Mouse (Mus musculus) gastrocnemius, adult 8-10 months (tissue): Measurements from ENCODE around the gene Chd1l. TPM values are rescaled to one million over a fixed set of nuclear protein-coding genes. Genes with fewer than 3 reads are reported as not detected.

ENCODE experiments used
- DNase-seq, 2 experiments: peaks; one replicate each; pipeline ENCODE4 v3.0.0; 2022; ENCODE audit warnings: low spot score in 2 of 2
- total RNA-seq, 4 experiments: library from RNA; stranded (reverse); gene quantifications; 2 replicates each; pipeline ENCODE4 v1.2.4; 2022

Gene Chd1l
- total RNA-seq, 4 experiments from 2014 or later: 9.4 to 11.6 (median 11.1) TPM

DNA sequence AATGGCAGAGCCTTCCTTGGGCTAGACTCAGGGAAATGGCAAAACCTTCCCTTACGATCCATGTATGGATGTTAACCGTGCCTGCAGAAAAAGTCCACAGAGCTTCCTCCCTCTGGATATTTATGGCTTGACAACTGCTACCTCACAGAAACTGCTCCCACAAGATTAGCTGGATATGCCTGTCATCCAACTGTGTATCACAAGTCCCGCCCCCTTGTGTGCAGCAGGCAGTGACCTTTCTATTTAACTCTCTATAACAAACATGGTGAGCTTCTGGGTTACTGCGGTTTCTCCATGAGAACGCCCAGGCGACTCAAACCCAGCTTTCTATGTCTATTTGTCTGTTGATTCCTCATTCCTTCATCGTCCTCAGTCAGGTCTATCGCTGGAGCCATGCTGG is 7.9 kb upstream of the Chd1l start:
- DNase-seq: no peak

GRCm38 (mm10) chr3:97617091-97617825 is 7.3 kb upstream of the Chd1l start:
- no peak for DNase-seq

GRCm38 (mm10) chr3:97615933-97616332 is 5.9 kb upstream of the Chd1l start:
- no peak for DNase-seq

- no peak for DNase-seq
These were observed 5.2 kb upstream of the Chd1l start for GRCm38 (mm10) chr3:97615154-97615553.

DNA sequence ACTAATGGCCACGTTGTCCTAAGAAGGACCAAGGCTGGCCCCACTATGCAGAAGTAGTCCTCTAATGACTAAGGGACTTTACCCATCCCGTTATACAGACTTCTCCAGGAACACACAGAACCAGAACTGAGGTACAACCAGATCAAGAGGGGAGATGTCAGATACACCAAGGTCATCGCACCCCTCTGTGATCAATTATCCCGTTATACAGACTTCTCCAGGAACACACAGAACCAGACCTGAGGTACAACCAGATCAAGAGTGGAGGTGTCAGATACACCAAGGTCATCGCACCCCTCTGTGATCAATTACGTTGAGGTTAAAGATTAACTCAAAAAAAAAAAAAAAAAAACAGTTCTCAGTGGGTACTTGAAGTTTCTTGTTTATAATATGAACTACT is 1.0 kb upstream of the Chd1l start:
- no peak for DNase-seq

DNA sequence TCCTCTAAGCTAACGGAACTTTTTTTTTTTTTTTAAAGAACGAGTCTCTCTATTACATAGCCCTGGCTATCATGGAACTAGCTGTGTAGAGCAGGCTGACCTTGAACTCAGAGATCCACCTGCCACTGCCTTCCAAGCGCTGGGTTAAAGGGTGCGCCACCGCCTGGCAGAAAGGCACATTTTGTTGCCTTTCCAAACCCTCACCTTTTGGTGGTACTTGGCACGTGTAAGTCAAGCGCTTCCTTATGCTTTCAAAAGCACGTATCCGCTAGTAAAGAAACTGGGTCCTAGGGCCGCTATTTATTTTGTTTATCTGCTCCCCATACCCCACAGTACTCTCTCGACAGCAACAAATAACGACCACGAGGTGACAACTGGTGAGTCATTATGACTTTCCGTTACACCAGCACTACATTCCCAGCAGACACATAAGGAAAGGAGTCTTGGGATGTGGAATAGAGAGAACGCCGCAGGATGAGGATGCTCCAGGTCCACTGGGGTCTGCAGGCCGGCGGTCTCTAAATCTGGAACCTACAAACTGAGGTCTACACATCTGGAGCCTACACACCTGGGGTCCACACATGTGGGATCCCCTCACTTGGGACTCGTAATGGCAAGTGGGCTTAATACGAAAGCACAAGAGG is 680 bp downstream of the Chd1l start:
- DNase-seq: no peak

DNA sequence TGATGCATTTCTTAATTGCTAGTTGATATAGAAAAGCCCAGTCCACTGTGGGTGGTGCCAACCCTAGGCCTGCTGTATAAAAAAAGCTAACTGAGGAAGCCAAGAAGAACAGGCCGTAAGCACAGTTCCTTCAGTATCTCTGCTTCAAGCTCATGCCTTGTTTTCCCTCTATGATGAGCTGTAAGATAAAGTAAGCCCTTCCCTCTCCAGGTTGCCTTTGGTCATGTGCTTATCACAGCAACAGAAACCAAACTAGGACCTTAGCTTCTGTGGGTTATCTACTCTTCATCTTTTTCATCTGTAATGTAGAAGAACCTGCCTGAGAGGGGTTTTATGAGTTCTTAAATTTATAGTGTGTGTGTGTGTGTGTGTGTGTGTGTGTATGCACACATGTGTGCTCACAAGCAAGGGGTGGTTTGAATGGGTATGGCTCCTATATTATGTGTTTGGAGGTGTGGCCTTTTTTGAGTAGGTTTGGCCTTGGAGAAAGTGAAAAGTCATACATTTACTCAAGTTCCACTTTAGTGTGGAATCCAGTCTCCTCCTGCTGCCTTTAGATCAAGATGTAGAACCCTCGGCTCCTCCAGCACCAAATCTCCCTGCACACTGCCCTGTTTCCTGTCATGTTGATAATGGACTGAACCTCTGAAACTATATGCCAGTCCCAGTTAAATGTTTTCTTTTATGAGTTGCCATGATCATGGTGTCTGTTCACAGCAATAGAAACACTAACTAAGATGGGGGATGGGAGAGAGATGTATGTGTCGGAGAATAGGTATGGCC is 9.8 kb downstream of the Chd1l start:
- no peak for DNase-seq

DNA sequence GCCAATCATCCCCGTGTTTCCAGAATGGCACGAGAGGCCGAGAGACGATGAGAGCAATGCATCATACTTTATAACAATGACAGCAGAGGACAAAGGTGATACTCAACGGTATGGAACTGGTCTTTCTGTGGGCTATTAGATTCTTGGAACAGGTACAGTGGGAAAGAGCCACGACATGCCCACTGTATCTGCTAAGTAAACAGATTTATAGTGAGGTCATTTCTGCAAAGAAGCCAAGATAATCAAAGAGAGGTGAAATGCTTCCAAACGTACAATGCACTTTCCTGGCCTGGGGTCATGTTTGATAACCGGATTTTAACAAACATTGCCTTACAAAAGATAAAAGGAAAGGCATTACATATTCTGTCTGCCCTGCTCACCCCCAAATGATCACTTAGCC is 13.2 kb downstream of the Chd1l start:
- DNase-seq: no peak

DNA sequence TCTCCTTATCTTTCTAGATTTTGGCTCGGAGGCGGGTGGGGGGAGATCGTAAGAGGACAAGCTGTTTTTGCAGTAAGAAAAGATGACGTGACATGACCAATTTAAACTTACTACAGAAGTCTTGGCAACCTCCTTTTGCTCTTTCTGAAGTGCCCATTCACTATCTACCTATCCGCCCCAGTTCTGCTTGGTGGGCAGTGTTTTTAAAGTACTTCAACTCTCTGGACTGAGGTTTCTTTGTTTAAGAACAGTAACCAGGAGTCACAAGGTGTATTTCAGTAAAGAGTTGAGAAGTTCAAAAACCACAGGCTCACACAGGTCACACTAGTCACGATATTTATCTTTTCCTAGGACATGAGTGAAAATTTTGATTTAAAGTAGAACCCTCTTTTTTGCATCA is 14.9 kb downstream of the Chd1l start:
- no peak for DNase-seq

DNA sequence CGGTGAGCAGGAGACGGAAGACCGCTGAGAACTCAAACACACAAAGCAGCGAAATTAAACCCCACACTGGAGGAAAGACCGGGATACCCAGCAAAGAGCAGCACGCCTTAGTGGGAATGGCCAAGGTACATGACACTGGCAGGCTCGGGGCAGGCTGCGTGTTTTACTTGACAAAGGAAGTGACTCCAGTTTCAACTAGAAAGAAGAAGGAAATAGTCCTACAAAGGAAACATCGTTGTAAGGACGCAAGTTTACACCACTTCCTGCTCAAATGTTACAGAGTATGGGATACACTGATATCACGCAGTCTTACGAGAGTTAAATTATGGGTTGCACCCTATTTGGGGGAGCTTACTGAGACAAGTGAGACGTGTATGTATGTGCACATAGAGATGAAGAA is 15.9 kb downstream of the Chd1l start:
- no peak for DNase-seq

- DNase-seq: no peak
These were observed 16.9 kb downstream of the Chd1l start for GRCm38 (mm10) chr3:97593089-97593488.

GRCm38 (mm10) chr3:97590699-97591098 is 19.3 kb downstream of the Chd1l start:
- DNase-seq: no peak

- DNase-seq: no peak
These were observed 22.3 kb downstream of the Chd1l start for GRCm38 (mm10) chr3:97587656-97588055.

DNA sequence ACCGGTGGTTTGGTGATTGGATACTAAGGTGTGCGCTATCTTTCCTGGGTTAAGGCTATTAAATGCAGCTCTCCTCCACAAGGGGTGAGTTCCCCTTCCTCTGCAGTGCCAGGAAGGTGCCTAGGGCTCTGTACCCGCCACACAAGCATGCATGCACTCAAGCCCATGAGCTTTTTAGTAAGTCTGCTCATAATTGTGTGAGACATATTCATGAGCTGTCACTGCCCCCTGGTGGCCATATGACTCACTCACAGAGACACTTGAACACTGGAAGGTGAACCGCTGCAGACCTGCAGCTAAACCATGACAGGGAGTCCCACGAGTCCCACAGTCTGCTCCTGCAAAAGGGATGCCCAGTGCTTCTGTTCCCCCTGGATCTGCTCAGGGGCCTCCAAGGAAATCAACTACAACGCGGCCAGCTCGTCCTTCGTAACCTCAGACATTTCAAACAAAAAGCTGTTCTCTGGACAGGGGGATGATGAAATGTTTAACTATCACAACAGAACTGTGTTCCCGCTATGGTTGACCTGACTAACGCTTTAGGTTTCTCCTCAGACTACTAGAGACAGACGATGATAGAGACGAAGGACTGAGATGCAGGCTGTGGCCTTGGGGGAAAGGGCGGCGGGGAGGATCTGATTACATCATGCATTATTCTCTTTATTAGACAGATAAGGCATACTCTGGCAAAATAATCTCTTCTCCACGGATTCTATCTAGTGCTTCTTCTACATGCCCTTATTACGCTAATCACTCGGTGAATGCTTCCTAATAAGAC is 24.4 kb downstream of the Chd1l start:
- peak; percentile 51 to 53 for DNase-seq

GRCm38 (mm10) chr3:97573807-97574206 is 36.2 kb downstream of the Chd1l start:
- no peak for DNase-seq

- no peak for DNase-seq
These were observed 45.4 kb downstream of the Chd1l start for GRCm38 (mm10) chr3:97564588-97564987.

DNA sequence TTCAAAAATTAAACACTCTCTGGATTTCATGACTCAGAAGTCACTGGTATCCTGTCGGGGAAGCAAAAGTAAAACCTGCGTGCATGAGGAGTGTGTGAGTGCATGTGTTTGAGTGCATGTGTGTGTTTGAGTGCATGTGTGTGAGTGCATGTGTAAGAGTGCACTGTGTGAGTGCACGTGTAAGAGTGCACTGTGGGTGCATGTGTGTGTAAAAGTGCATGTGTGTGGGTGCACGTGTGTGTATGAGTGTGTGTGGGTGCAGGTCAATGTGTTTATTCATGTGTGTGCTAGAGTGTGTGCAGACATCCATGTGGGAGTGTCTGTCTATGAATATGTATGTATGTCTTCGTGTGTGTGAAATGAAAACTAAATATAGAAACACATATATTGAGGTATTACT is 51.4 kb downstream of the Chd1l start:
- DNase-seq: no peak

GRCm38 (mm10) chr3:97546205-97546604 is 63.8 kb downstream of the Chd1l start:
- DNase-seq: no peak

- no peak for DNase-seq
These were observed 69.8 kb downstream of the Chd1l start for GRCm38 (mm10) chr3:97540171-97540570.

GRCm38 (mm10) chr3:97538634-97539033 is 71.4 kb downstream of the Chd1l start:
- no peak for DNase-seq

DNA sequence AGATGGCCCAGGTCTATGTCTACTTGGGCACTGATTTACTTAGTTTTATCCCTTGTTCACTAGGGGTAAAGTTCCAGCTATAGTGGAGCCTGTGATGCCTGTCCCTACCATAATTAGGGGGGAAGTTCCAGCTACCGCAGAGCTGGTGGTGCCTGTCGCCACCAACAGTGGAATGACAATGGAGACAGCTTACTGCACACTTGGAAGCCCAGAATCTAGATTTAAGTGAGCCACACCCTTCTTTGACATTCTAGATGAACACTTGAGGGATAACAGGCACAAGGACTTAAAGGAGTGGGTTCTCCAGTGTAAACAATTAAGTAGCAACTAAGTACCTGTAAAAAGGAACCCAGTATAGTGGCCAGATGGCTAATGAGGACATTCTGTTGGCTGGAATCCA is 73.0 kb downstream of the Chd1l start:
- DNase-seq: no peak

- no peak for DNase-seq
These were observed 74.3 kb downstream of the Chd1l start for GRCm38 (mm10) chr3:97535660-97536059.
